Mouse (Mus musculus): Measurements from ENCODE around the gene Stra8. TPM values are rescaled to one million over a fixed set of nuclear protein-coding genes. Genes with fewer than 3 reads are reported as not detected.

Gene Stra8
- polyA plus RNA-seq, 1 experiment = not detected

GRCm38 (mm10) chr6:34919146-34919545, 817 bp upstream of the Stra8 start:
- H3ac ChIP-seq (ENCODE audit: control insufficient read depth, insufficient read length) = no peak overlapping the region
- TF ChIP-seq POLR2AphosphoS2 (IDR thresholded peaks at IDR 0.05; ENCODE audit: insufficient read length, low read depth) (no peak), E2F4 (IDR thresholded peaks at IDR 0.05; ENCODE audit: insufficient read depth) (no peak), POLR2A (IDR thresholded peaks at IDR 0.05; ENCODE audit: insufficient read length, low read depth) (no peak), MYOD1 (IDR thresholded peaks at IDR 0.05; ENCODE audit: control insufficient read depth in 1 of 3, insufficient read length in 2 of 3, low read depth in 2 of 3) (no peak), MYOG (IDR thresholded peaks at IDR 0.05; ENCODE audit: control insufficient read depth in 1 of 3, insufficient read depth in 1 of 3, insufficient read length in 2 of 3, low read depth in 2 of 3) (no peak), TCF12 (IDR thresholded peaks at IDR 0.05; ENCODE audit: insufficient read depth, poor library complexity, severe bottlenecking) (no peak), TCF3 (IDR thresholded peaks at IDR 0.05; ENCODE audit: insufficient read length, low read depth) (no peak), CEBPB (IDR thresholded peaks at IDR 0.05; ENCODE audit: insufficient read depth, poor library complexity, severe bottlenecking) (no peak), USF1 (IDR thresholded peaks at IDR 0.05; ENCODE audit: low read depth) (no peak), SRF (IDR thresholded peaks at IDR 0.05; ENCODE audit: control insufficient read depth, insufficient read length, low read depth) (no peak), MAX (IDR thresholded peaks at IDR 0.05; ENCODE audit: low read depth) (no peak), REST (IDR thresholded peaks at IDR 0.05; ENCODE audit: insufficient read depth, insufficient read length) (no peak)
- no peaks in the 10 kb centered on the region for H3K27me3 ChIP-seq (ENCODE audit: control insufficient read depth, insufficient read depth, insufficient read length)
- no peak overlapping the region for H3K4me3 ChIP-seq
- H3K79me2 ChIP-seq (ENCODE audit: control insufficient read depth, insufficient read depth) = no peaks in the 10 kb centered on the region
- no peaks in the 10 kb centered on the region for H3K36me3 ChIP-seq (ENCODE audit: control insufficient read depth, insufficient read depth)
- H3K4me2 ChIP-seq (ENCODE audit: low read depth) = no peak overlapping the region

DNA sequence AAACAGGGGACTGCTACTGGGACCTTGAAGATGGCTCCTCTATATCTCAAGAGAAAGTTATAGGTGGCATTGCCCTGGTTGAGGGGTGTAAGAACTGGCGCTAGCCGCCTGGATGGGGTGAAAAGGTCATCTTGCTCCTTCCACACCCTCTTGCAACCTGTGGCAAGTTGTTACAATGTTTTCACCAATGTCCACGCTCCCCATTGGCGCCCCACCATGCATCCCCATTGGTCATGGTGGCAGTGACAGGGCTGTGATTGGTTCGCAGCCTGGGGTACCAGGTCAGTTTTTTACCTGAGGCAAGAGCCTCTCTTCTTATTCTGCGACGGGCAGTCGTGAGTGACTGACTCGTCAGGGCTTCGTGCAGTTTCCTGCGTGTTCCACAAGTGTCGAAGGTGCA, 668 bp downstream of the Stra8 start:
- TF ChIP-seq MYOD1 (IDR thresholded peaks at IDR 0.05; ENCODE audit: control insufficient read depth in 1 of 3, insufficient read length in 2 of 3, low read depth in 2 of 3) (no peak), USF1 (IDR thresholded peaks at IDR 0.05; ENCODE audit: low read depth) (no peak)
- no peaks in the 10 kb centered on the region for H3K79me2 ChIP-seq (ENCODE audit: control insufficient read depth, insufficient read depth)
- H3K36me3 ChIP-seq (ENCODE audit: control insufficient read depth, insufficient read depth) = no peaks in the 10 kb centered on the region
- no peaks in the 10 kb centered on the region for H3K27me3 ChIP-seq (ENCODE audit: control insufficient read depth, insufficient read depth, insufficient read length)
- H3K4me2 ChIP-seq (ENCODE audit: low read depth) = no peak overlapping the region
- H3ac ChIP-seq (ENCODE audit: control insufficient read depth, insufficient read length) = no peak overlapping the region
- H3K4me3 ChIP-seq = no peak overlapping the region

- TF ChIP-seq POLR2A (IDR thresholded peaks at IDR 0.05; ENCODE audit: insufficient read length, low read depth) (no peak), TCF3 (IDR thresholded peaks at IDR 0.05; ENCODE audit: insufficient read length, low read depth) (no peak), REST (IDR thresholded peaks at IDR 0.05; ENCODE audit: insufficient read depth, insufficient read length) (no peak), CEBPB (IDR thresholded peaks at IDR 0.05; ENCODE audit: insufficient read depth, poor library complexity, severe bottlenecking) (no peak), SRF (IDR thresholded peaks at IDR 0.05; ENCODE audit: control insufficient read depth, insufficient read length, low read depth) (no peak), POLR2AphosphoS2 (IDR thresholded peaks at IDR 0.05; ENCODE audit: insufficient read length, low read depth) (no peak), E2F4 (IDR thresholded peaks at IDR 0.05; ENCODE audit: insufficient read depth) (no peak), MAX (IDR thresholded peaks at IDR 0.05; ENCODE audit: low read depth) (no peak), MYOG (IDR thresholded peaks at IDR 0.05; ENCODE audit: control insufficient read depth in 1 of 3, insufficient read depth in 1 of 3, insufficient read length in 2 of 3, low read depth in 2 of 3) (no peak), TCF12 (IDR thresholded peaks at IDR 0.05; ENCODE audit: insufficient read depth, poor library complexity, severe bottlenecking) (no peak), USF1 (IDR thresholded peaks at IDR 0.05; ENCODE audit: low read depth) (no peak), MYOD1 (IDR thresholded peaks at IDR 0.05; ENCODE audit: control insufficient read depth in 1 of 3, insufficient read length in 2 of 3, low read depth in 2 of 3) (no peak)
- Histone ChIP-seq H3K36me3 (ENCODE audit: control insufficient read depth, insufficient read depth) (no peaks in the 10 kb centered on the region), H3K79me2 (ENCODE audit: control insufficient read depth, insufficient read depth) (no peaks in the 10 kb centered on the region), H3ac (ENCODE audit: control insufficient read depth, insufficient read length) (no peak overlapping the region), H3K27me3 (ENCODE audit: control insufficient read depth, insufficient read depth, insufficient read length) (no peaks in the 10 kb centered on the region), H3K4me3 (no peak overlapping the region), H3K4me2 (ENCODE audit: low read depth) (no peak overlapping the region)
Observed at GRCm38 (mm10) chr6:34921941-34922340, 2.0 kb downstream of the Stra8 start.

- no peak overlapping the region for H3K4me3 ChIP-seq
- no peak for TF ChIP-seq E2F4 (IDR thresholded peaks at IDR 0.05; ENCODE audit: insufficient read depth)
- TF ChIP-seq SRF (IDR thresholded peaks at IDR 0.05; ENCODE audit: control insufficient read depth, insufficient read length, low read depth) = no peak
- TF ChIP-seq POLR2A (IDR thresholded peaks at IDR 0.05; ENCODE audit: insufficient read length, low read depth) = no peak
- TF ChIP-seq MYOG (IDR thresholded peaks at IDR 0.05; ENCODE audit: control insufficient read depth in 1 of 3, insufficient read depth in 1 of 3, insufficient read length in 2 of 3, low read depth in 2 of 3) = no peak
- TF ChIP-seq USF1 (IDR thresholded peaks at IDR 0.05; ENCODE audit: low read depth) = no peak
- no peak for TF ChIP-seq MAX (IDR thresholded peaks at IDR 0.05; ENCODE audit: low read depth)
- TF ChIP-seq MYOD1 (IDR thresholded peaks at IDR 0.05; ENCODE audit: control insufficient read depth in 1 of 3, insufficient read length in 2 of 3, low read depth in 2 of 3) = no peak
- no peak for TF ChIP-seq TCF12 (IDR thresholded peaks at IDR 0.05; ENCODE audit: insufficient read depth, poor library complexity, severe bottlenecking)
- no peak for TF ChIP-seq TCF3 (IDR thresholded peaks at IDR 0.05; ENCODE audit: insufficient read length, low read depth)
- no peak for TF ChIP-seq CEBPB (IDR thresholded peaks at IDR 0.05; ENCODE audit: insufficient read depth, poor library complexity, severe bottlenecking)
- TF ChIP-seq REST (IDR thresholded peaks at IDR 0.05; ENCODE audit: insufficient read depth, insufficient read length) = no peak
- no peak for TF ChIP-seq POLR2AphosphoS2 (IDR thresholded peaks at IDR 0.05; ENCODE audit: insufficient read length, low read depth)
- no peak overlapping the region for H3K4me2 ChIP-seq (ENCODE audit: low read depth)
- H3ac ChIP-seq (ENCODE audit: control insufficient read depth, insufficient read length) = no peak overlapping the region
- H3K79me2 ChIP-seq (ENCODE audit: control insufficient read depth, insufficient read depth) = no peaks in the 10 kb centered on the region
- no peaks in the 10 kb centered on the region for H3K27me3 ChIP-seq (ENCODE audit: control insufficient read depth, insufficient read depth, insufficient read length)
- H3K36me3 ChIP-seq (ENCODE audit: control insufficient read depth, insufficient read depth) = no peaks in the 10 kb centered on the region
Observed at GRCm38 (mm10) chr6:34927156-34927555, 7.2 kb downstream of the Stra8 start.

- Histone ChIP-seq H3K4me2 (ENCODE audit: low read depth) (no peak overlapping the region), H3K27me3 (ENCODE audit: control insufficient read depth, insufficient read depth, insufficient read length) (no peaks in the 10 kb centered on the region), H3K79me2 (ENCODE audit: control insufficient read depth, insufficient read depth) (no peaks in the 10 kb centered on the region), H3K36me3 (ENCODE audit: control insufficient read depth, insufficient read depth) (no peaks in the 10 kb centered on the region), H3ac (ENCODE audit: control insufficient read depth, insufficient read length) (no peak overlapping the region), H3K4me3 (no peak overlapping the region)
- TF ChIP-seq TCF12 (IDR thresholded peaks at IDR 0.05; ENCODE audit: insufficient read depth, poor library complexity, severe bottlenecking) = no peak
- TF ChIP-seq POLR2AphosphoS2 (IDR thresholded peaks at IDR 0.05; ENCODE audit: insufficient read length, low read depth) = no peak
- TF ChIP-seq SRF (IDR thresholded peaks at IDR 0.05; ENCODE audit: control insufficient read depth, insufficient read length, low read depth) = no peak
- no peak for TF ChIP-seq REST (IDR thresholded peaks at IDR 0.05; ENCODE audit: insufficient read depth, insufficient read length)
- TF ChIP-seq E2F4 (IDR thresholded peaks at IDR 0.05; ENCODE audit: insufficient read depth) = no peak
- TF ChIP-seq USF1 (IDR thresholded peaks at IDR 0.05; ENCODE audit: low read depth) = no peak
- no peak for TF ChIP-seq MYOG (IDR thresholded peaks at IDR 0.05; ENCODE audit: control insufficient read depth in 1 of 3, insufficient read depth in 1 of 3, insufficient read length in 2 of 3, low read depth in 2 of 3)
- TF ChIP-seq POLR2A (IDR thresholded peaks at IDR 0.05; ENCODE audit: insufficient read length, low read depth) = no peak
- TF ChIP-seq TCF3 (IDR thresholded peaks at IDR 0.05; ENCODE audit: insufficient read length, low read depth) = no peak
- TF ChIP-seq MAX (IDR thresholded peaks at IDR 0.05; ENCODE audit: low read depth) = no peak
- no peak for TF ChIP-seq MYOD1 (IDR thresholded peaks at IDR 0.05; ENCODE audit: control insufficient read depth in 1 of 3, insufficient read length in 2 of 3, low read depth in 2 of 3)
- TF ChIP-seq CEBPB (IDR thresholded peaks at IDR 0.05; ENCODE audit: insufficient read depth, poor library complexity, severe bottlenecking) = no peak
Observed at GRCm38 (mm10) chr6:34927594-34927993, 7.6 kb downstream of the Stra8 start.

Data from myocyte (in vitro differentiated cells).